Mouse (Mus musculus): ENCODE measurements at regions not wholly inside any gene's neighbourhood (a gene's known extent, or its start where the extent isn't known, plus 50 kb on each side); places are given as distances from the start of the nearest gene placed in this dataset.

GRCm38 (mm10) chr2:46870772-46871171 lies 1753.6 kb upstream of the Zeb2 start:
- TF ChIP-seq ZNF384 (IDR thresholded peaks at IDR 0.05; ENCODE audit: low read depth, low read length) (no peak), CTCF (IDR thresholded peaks at IDR 0.05 in 2 of 3, conservative IDR thresholded peaks at IDR 0.05 in 1 of 3; ENCODE audit: control insufficient read depth in 1 of 3, insufficient read depth in 1 of 3, low read depth in 2 of 3, low read length in 3 of 3, poor library complexity in 1 of 3, severe bottlenecking in 1 of 3) (no peak), POLR2A (IDR thresholded peaks at IDR 0.05; ENCODE audit: control insufficient read depth in 1 of 2, insufficient read depth in 1 of 2, low read depth in 1 of 2, low read length in 2 of 2, poor library complexity in 1 of 2) (no peak), ZMIZ1 (IDR thresholded peaks at IDR 0.05; ENCODE audit: low read depth, low read length) (no peak), MAX (IDR thresholded peaks at IDR 0.05; ENCODE audit: low read length) (no peak), USF1 (IDR thresholded peaks at IDR 0.05; ENCODE audit: low read depth, low read length) (no peak), ELF1 (IDR thresholded peaks at IDR 0.05; ENCODE audit: low read depth, low read length) (no peak), CHD1 (IDR thresholded peaks at IDR 0.05; ENCODE audit: low read depth, low read length) (no peak), UBTF (IDR thresholded peaks at IDR 0.05; ENCODE audit: borderline replicate concordance, insufficient read depth, low read depth, low read length) (no peak), POLR2AphosphoS2 (IDR thresholded peaks at IDR 0.05; ENCODE audit: low read length) (no peak), TAL1 (IDR thresholded peaks at IDR 0.05; ENCODE audit: low read length) (no peak), JUND (IDR thresholded peaks at IDR 0.05; ENCODE audit: low read depth, low read length) (no peak), CHD2 (IDR thresholded peaks at IDR 0.05; ENCODE audit: low read length) (no peak), ZKSCAN1 (IDR thresholded peaks at IDR 0.05; ENCODE audit: low read depth, low read length) (no peak)

All from MEL (cell line).